Mouse (Mus musculus) hindlimb bud, embryonic 11.5 days (tissue): ENCODE measurements around the gene Adamts17.
A peak's percentile ranks its signal among the peaks of the same experiment; 100 is the strongest.

Experiments
- DNase-seq: peaks from one replicate; pipeline ENCODE4 v3.0.0-alpha.2; 2012; ENCODE audit warnings: low read depth, low spot score; ENCODE audit errors: extremely low spot score

The Adamts17 gene

GRCm38 (mm10) chr7:66929263-66929662, 89.7 kb downstream of the Adamts17 start:
- no peak for DNase-seq

GRCm38 (mm10) chr7:66931291-66931690, 91.8 kb downstream of the Adamts17 start:
- DNase-seq: no peak

GRCm38 (mm10) chr7:66933251-66933650, 93.7 kb downstream of the Adamts17 start:
- no peak for DNase-seq

GRCm38 (mm10) chr7:66934062-66934461, 94.5 kb downstream of the Adamts17 start:
- no peak for DNase-seq

GRCm38 (mm10) chr7:66935041-66935440, 95.5 kb downstream of the Adamts17 start:
- no peak for DNase-seq

- DNase-seq: no peak
Observed at GRCm38 (mm10) chr7:66936042-66936755, 96.7 kb downstream of the Adamts17 start.

GRCm38 (mm10) chr7:66936911-66937310, 97.4 kb downstream of the Adamts17 start:
- no peak for DNase-seq

- DNase-seq: no peak
Observed at GRCm38 (mm10) chr7:66938988-66939783, 99.7 kb downstream of the Adamts17 start.

GRCm38 (mm10) chr7:66940761-66941160, 101.2 kb downstream of the Adamts17 start:
- DNase-seq: no peak

GRCm38 (mm10) chr7:66949006-66949405, 109.5 kb downstream of the Adamts17 start:
- DNase-seq: no peak

- no peak for DNase-seq
Observed at GRCm38 (mm10) chr7:66952921-66953320, 113.4 kb downstream of the Adamts17 start.

GRCm38 (mm10) chr7:66954073-66954472, 114.5 kb downstream of the Adamts17 start:
- DNase-seq: no peak

- no peak for DNase-seq
Observed at GRCm38 (mm10) chr7:66954723-66955122, 115.2 kb downstream of the Adamts17 start.

- DNase-seq: peak; percentile 46
Observed at GRCm38 (mm10) chr7:66955455-66955919, 116.0 kb downstream of the Adamts17 start.

- no peak for DNase-seq
Observed at GRCm38 (mm10) chr7:66955978-66956377, 116.4 kb downstream of the Adamts17 start.

GRCm38 (mm10) chr7:66957764-66958163, 118.2 kb downstream of the Adamts17 start:
- no peak for DNase-seq

- no peak for DNase-seq
Observed at GRCm38 (mm10) chr7:66960246-66961033, 120.9 kb downstream of the Adamts17 start.

GRCm38 (mm10) chr7:66962736-66963135, 123.2 kb downstream of the Adamts17 start:
- no peak for DNase-seq

- no peak for DNase-seq
Observed at GRCm38 (mm10) chr7:66963541-66963940, 124.0 kb downstream of the Adamts17 start.

GRCm38 (mm10) chr7:66966541-66967205, 127.1 kb downstream of the Adamts17 start:
- DNase-seq: no peak
